Mouse (Mus musculus) megakaryocyte-erythroid progenitor cell, adult 5-6 weeks (primary cell): ENCODE measurements around the gene Rab37. TPM values are rescaled to one million over a fixed set of nuclear protein-coding genes. Genes with fewer than 3 reads are reported as not detected.

Experiments
- ATAC-seq: replicated peaks from 2 replicates; pipeline ENCODE4 v1.8.0; 2016; ENCODE audit warnings: mild to moderate bottlenecking, inconsistent platforms; ENCODE audit not compliant: severe bottlenecking, poor library complexity, low FRiP score, low TSS enrichment
- total RNA-seq, 2 experiments: library from RNA; stranded (forward) in 1 of 2; stranded (reverse) in 1 of 2; fragments of 200-1000, 215-1000 nt in 1 of 2; fragments of >200 nt in 1 of 2; fragmentation: Nextera tagmentation in 1 of 2; gene quantifications; 2 replicates each; pipeline ENCODE4 v1.2.3; 2014 to 2017

Gene Rab37
- total RNA-seq, 2 experiments from 2014 or later: 23.5 to 34.3 TPM

GRCm38 (mm10) chr11:115083376-115084139 lies 7.7 kb upstream of the Rab37 start:
- peak; percentile 80 for ATAC-seq

GRCm38 (mm10) chr11:115084595-115084994 lies 6.6 kb upstream of the Rab37 start:
- no peak for ATAC-seq

GRCm38 (mm10) chr11:115085064-115085463 lies 6.2 kb upstream of the Rab37 start:
- ATAC-seq: no peak

- no peak for ATAC-seq
Observed at GRCm38 (mm10) chr11:115086213-115086612, 5.0 kb upstream of the Rab37 start.

GRCm38 (mm10) chr11:115089853-115090252 lies 1.4 kb upstream of the Rab37 start:
- ATAC-seq: no peak

- ATAC-seq: no peak
Observed at GRCm38 (mm10) chr11:115092140-115092539, 909 bp downstream of the Rab37 start.

GRCm38 (mm10) chr11:115098203-115098932 lies 7.1 kb downstream of the Rab37 start:
- no peak for ATAC-seq

GRCm38 (mm10) chr11:115099241-115099840 lies 8.1 kb downstream of the Rab37 start:
- ATAC-seq: no peak

- no peak for ATAC-seq
Observed at GRCm38 (mm10) chr11:115100032-115100621, 8.9 kb downstream of the Rab37 start.

- ATAC-seq: no peak
Observed at GRCm38 (mm10) chr11:115100741-115101140, 9.5 kb downstream of the Rab37 start.

GRCm38 (mm10) chr11:115101615-115102051 lies 10.4 kb downstream of the Rab37 start:
- no peak for ATAC-seq

- no peak for ATAC-seq
Observed at GRCm38 (mm10) chr11:115102116-115102515, 10.9 kb downstream of the Rab37 start.

GRCm38 (mm10) chr11:115103470-115104413 lies 12.5 kb downstream of the Rab37 start:
- no peak for ATAC-seq

- ATAC-seq: no peak
Observed at GRCm38 (mm10) chr11:115104769-115105563, 13.7 kb downstream of the Rab37 start.

GRCm38 (mm10) chr11:115106638-115107037 lies 15.4 kb downstream of the Rab37 start:
- no peak for ATAC-seq

GRCm38 (mm10) chr11:115107403-115107916 lies 16.2 kb downstream of the Rab37 start:
- no peak for ATAC-seq

- ATAC-seq: no peak
Observed at GRCm38 (mm10) chr11:115108176-115108575, 16.9 kb downstream of the Rab37 start.

- ATAC-seq: no peak
Observed at GRCm38 (mm10) chr11:115110271-115110670, 19.0 kb downstream of the Rab37 start.
